Mouse (Mus musculus): ENCODE measurements around the gene Ndufaf2. TPM values are rescaled to one million over a fixed set of nuclear protein-coding genes. Genes with fewer than 3 reads are reported as not detected.

The Ndufaf2 gene
- polyA plus RNA-seq, 1 experiment from 2014 or later = 55.4 TPM

DNA sequence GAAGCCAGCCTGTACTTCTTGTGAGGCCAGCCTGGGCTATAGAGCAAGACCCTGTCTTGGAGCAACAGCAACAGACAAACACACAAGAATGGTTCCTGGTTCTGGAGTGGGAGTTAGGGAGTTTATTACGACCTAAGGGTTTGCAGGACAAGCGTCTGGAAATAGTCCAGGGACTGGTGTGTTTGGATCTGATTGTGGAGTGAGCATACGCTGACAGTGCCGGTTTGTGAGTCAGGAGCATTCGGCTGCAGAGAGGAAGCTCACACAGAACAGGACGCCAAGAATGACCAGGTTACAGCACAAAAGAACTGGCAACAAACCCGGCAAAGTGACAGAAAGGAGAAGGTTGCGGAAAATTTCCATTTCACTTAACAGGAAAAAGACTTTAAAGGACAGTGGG is 12.1 kb upstream of the Ndufaf2 start:
- Histone ChIP-seq H3K4me2 (no peak overlapping the region), H3K4me1 (no peaks in the 10 kb centered on the region), H3K9ac (no peak overlapping the region), H3K9me3 (no peaks in the 10 kb centered on the region), H3K36me3 (peaks cover 54% of the 10 kb centered on the region), H3K27ac (replicated peaks) (no peak overlapping the region), H3K4me3 (no peak overlapping the region), H3K27me3 (replicated peaks) (no peaks in the 10 kb centered on the region)
- WGBS = 70% methylated on average over 8 of the region's 8 CpGs
- ATAC-seq (ENCODE audit: extremely low read depth, insufficient number of reproducible peaks, low FRiP score, low TSS enrichment) = no peak

DNA sequence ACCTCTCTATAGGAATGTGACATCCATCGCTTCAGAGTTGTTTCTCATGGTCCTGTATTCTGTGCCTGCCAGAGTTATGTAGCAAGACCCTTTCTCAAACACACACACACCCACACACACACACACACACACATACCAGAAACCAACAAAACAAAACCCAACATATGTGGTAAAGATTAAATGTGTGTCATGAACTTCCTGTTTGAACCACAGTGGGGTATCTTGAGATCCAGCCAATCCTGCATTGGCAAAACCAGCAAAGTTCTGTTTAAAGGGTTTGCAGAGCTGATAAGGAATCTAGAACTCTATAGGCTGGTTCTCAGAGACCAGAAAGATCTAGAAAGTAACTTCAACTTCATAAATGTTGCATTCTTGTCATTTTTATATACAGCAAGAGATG is 11.6 kb upstream of the Ndufaf2 start:
- H3K36me3 ChIP-seq = peaks cover 50% of the 10 kb centered on the region
- H3K4me1 ChIP-seq = no peaks in the 10 kb centered on the region
- H3K9me3 ChIP-seq = no peaks in the 10 kb centered on the region
- H3K4me2 ChIP-seq = no peak overlapping the region
- no peak overlapping the region for H3K4me3 ChIP-seq
- no peak overlapping the region for H3K27ac ChIP-seq (replicated peaks)
- WGBS = 100% methylated on average over 1 of the region's 1 CpGs
- no peak for ATAC-seq (ENCODE audit: extremely low read depth, insufficient number of reproducible peaks, low FRiP score, low TSS enrichment)
- no peak overlapping the region for H3K9ac ChIP-seq
- H3K27me3 ChIP-seq (replicated peaks) = no peaks in the 10 kb centered on the region

DNA sequence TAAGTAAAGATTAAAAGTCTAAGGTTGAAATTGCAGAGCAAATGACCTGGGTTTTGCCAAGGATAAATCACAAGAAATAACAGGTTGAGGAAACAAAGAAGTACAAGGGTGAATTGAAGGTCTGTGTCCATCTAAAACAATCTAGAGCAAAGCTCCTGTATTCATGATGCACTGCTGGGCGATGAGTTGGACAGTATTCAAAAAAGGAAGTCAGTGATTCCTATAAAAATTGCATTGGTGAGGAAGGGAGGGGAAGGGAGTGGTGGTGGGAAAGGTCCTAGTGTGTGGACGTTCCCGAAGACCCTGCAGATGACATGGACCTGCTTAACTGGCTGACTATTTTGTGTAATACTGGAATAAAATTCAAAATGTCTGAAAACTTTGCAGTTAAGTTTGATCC is 6.2 kb upstream of the Ndufaf2 start:
- no peak overlapping the region for H3K4me3 ChIP-seq
- no peaks in the 10 kb centered on the region for H3K27me3 ChIP-seq (replicated peaks)
- no peak overlapping the region for H3K27ac ChIP-seq (replicated peaks)
- H3K9me3 ChIP-seq = no peaks in the 10 kb centered on the region
- H3K4me1 ChIP-seq = peaks cover 2% of the 10 kb centered on the region
- no peak overlapping the region for H3K4me2 ChIP-seq
- ATAC-seq (ENCODE audit: extremely low read depth, insufficient number of reproducible peaks, low FRiP score, low TSS enrichment) = no peak
- 86% methylated on average over 3 of the region's 3 CpGs for WGBS
- H3K9ac ChIP-seq = no peak overlapping the region
- peaks cover 16% of the 10 kb centered on the region for H3K36me3 ChIP-seq

DNA sequence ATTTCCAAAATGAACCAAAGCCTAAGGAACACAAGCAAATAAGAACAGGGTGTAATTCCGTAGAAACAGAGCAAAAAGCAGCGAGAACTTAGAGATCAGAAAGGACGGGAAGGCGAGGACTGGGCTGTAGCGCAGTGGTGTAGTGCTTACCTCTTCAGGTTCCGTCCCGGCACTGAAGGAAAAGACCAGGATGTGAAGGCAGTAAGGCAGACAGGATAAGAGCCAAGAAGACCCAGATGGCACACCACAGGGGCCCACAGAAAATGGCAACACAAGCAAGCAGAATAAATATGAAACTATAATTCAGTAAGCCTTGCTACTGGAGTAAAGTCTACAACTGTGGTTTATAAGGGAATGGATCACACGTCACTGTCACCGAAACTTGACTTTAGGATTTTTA is 5.5 kb upstream of the Ndufaf2 start:
- WGBS = 91% methylated on average over 9 of the region's 9 CpGs

DNA sequence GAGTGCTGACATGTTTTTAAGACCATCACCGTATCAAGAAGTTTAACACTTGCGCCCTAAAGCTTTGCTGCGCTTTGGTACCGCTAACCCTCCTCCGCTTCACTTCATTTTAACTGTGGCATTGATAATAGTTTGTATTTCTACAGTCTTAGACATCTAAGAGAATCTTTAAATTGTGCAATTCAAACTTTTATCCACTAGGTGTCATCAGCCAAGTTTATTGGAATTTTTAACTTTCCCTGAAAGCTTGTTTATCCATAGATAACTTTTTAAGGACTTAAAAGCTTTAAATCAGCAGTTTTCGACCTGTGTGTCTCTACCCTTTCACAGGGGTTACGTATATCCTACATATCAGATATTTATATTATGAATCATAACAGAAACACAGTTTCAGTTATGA is 1.5 kb upstream of the Ndufaf2 start:
- H3K9ac ChIP-seq = peak overlapping the region; percentile 37; the same call in 1 of the 2 replicates
- H3K36me3 ChIP-seq = peaks cover 13% of the 10 kb centered on the region
- H3K9me3 ChIP-seq = no peaks in the 10 kb centered on the region
- H3K27me3 ChIP-seq (replicated peaks) = no peaks in the 10 kb centered on the region
- H3K4me1 ChIP-seq = peaks cover 13% of the 10 kb centered on the region
- no peak overlapping the region for H3K27ac ChIP-seq (replicated peaks)
- WGBS = 52% methylated on average over 7 of the region's 7 CpGs
- peak overlapping the region; percentile 95 for H3K4me2 ChIP-seq
- H3K4me3 ChIP-seq = peak overlapping the region; percentile 96
- no peak for ATAC-seq (ENCODE audit: extremely low read depth, insufficient number of reproducible peaks, low FRiP score, low TSS enrichment)

More for the DNA sequence above, 5.5 kb upstream of the Ndufaf2 start:
- Histone ChIP-seq H3K27me3 (replicated peaks) (no peaks in the 10 kb centered on the region), H3K9me3 (no peaks in the 10 kb centered on the region), H3K4me2 (no peak overlapping the region), H3K27ac (replicated peaks) (no peak overlapping the region), H3K36me3 (peaks cover 13% of the 10 kb centered on the region), H3K9ac (no peak overlapping the region), H3K4me3 (no peak overlapping the region), H3K4me1 (peaks cover 9% of the 10 kb centered on the region)
- ATAC-seq (ENCODE audit: extremely low read depth, insufficient number of reproducible peaks, low FRiP score, low TSS enrichment) = no peak

DNA sequence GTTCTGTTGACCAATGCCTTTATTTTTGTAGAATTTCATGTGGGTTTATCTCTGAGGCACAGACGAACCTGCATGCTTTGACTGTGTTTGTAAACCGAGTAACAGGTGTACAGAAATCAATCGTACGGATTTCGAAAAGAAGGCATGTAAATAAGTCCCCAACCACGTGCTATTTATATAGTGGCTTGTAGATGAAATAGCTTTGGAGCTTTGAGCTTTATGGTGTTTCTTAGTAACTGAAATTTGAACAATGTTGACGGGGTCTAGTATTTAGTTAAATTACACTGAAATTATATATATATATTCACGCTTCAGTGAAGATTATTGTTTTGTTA is 785 bp upstream of the Ndufaf2 start:
- H3K27me3 ChIP-seq (replicated peaks) = no peaks in the 10 kb centered on the region
- H3K9ac ChIP-seq = peak overlapping the region; percentile 87
- no peak for ATAC-seq (ENCODE audit: extremely low read depth, insufficient number of reproducible peaks, low FRiP score, low TSS enrichment)
- H3K4me1 ChIP-seq = peaks cover 13% of the 10 kb centered on the region
- 6% methylated on average over 8 of the region's 8 CpGs for WGBS
- H3K4me3 ChIP-seq = peak overlapping the region; percentile 96
- no peaks in the 10 kb centered on the region for H3K9me3 ChIP-seq
- H3K4me2 ChIP-seq = peak overlapping the region; percentile 95
- H3K36me3 ChIP-seq = peaks cover 13% of the 10 kb centered on the region
- no peak overlapping the region for H3K27ac ChIP-seq (replicated peaks)

DNA sequence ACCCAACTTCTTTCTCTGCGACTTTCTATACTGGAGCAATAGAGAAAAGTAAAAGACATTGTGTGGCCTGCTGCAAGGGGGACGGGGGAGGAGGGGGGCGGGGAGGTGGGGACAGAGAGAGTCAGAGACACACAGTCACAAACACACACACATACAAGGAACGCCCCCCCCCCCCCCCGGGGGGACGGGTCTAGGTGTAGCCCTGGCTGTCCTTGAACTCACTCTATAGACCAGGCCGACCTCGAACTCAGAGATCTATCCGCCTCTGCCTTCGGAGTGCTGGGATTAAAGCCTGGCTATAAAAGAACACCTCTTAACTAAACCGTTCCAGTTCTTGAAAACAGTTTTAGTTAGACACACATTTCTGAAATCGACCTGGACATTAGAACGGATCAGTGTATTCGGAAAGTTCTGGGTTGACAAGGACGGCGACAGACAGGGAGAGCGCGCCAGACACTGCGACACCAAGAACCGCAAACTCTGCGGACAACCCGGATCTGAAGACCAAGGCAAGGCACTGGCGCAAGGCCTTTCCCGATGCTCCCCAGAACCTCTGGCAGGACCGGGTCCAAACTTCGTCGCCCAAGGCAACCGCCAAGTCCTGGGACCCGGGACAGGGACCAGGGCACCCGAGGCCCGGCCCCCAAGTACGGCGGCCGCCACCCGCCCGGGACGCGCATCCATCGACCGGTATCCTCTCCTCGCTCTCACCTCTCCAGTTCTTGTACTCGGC is 525 bp downstream of the Ndufaf2 start:
- Histone ChIP-seq H3K4me1 (peaks cover 13% of the 10 kb centered on the region), H3K4me3 (peak overlapping the region; percentile 96), H3K9ac (peak overlapping the region; percentile 89), H3K4me2 (peak overlapping the region; percentile 95), H3K9me3 (no peaks in the 10 kb centered on the region), H3K27ac (replicated peaks) (0 out of 2 replicates have a peak overlapping the region, but pooled peaks have one; percentile 21), H3K36me3 (peaks cover 10% of the 10 kb centered on the region), H3K27me3 (replicated peaks) (no peaks in the 10 kb centered on the region)
- 3% methylated on average over 42 of the region's 42 CpGs for WGBS
- ATAC-seq (ENCODE audit: extremely low read depth, insufficient number of reproducible peaks, low FRiP score, low TSS enrichment) = no peak

DNA sequence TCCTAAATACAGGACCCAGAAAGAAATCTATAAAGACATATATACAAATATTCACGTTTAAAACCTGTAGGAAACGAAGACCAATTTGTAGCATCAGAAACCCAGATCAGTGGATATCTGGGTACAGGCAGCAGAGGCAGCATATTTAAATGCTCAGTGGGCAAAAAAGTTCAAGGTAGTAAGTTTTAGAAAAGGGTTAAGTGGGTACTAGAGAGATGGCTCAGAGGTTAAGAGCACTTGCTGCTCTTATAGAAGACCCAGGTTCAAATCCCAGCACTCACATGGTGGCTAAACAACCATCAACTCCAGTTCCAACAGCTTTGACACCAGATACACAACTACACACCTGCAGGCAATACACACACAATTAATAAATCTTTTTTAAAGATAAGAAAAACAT is 1.3 kb downstream of the Ndufaf2 start:
- Histone ChIP-seq H3K27ac (replicated peaks) (no peak overlapping the region), H3K9me3 (no peaks in the 10 kb centered on the region), H3K4me1 (peaks cover 20% of the 10 kb centered on the region), H3K27me3 (replicated peaks) (no peaks in the 10 kb centered on the region), H3K4me3 (peak overlapping the region; percentile 96; the same call in 1 of the 2 replicates), H3K9ac (no peak overlapping the region), H3K36me3 (peaks cover 8% of the 10 kb centered on the region), H3K4me2 (peak overlapping the region; percentile 95; the same call in 1 of the 2 replicates)
- WGBS = 68% methylated on average over 2 of the region's 2 CpGs
- ATAC-seq (ENCODE audit: extremely low read depth, insufficient number of reproducible peaks, low FRiP score, low TSS enrichment) = no peak

DNA sequence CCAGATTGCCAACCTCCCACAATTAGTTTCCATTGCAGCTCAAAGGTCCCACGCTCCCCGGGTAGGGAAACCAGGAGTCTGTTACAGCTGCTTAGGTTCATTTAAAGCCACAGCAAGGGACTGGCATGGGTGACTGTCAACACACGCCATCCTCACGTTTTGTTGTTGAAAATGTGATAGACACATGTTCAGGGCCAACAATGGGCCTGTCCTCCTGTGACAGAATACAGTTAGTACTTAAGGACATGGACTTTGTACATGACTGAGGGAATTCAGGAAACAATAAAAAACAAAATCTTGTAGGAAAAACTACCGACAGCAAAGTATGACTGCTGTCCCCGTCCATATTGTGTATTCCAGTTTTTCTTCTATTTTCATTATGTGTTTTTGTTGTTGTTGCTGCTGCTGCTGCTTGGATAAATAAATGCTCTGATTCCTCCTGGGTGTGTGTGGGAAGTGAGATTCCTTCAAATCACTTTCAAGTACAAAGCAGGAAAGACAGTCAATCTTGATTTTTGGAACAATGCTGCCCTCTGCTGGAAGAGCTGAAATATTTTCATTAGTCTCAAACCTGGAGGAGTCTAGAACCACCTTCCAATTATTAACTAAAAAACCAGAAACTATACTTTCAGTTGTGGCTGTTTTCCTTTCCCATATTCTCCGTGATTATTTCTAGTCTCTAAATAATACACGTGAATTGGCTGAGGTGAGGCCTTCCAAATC is 5.6 kb downstream of the Ndufaf2 start:
- Histone ChIP-seq H3K4me1 (peaks cover 12% of the 10 kb centered on the region), H3K9me3 (no peaks in the 10 kb centered on the region), H3K4me2 (no peak overlapping the region), H3K27ac (replicated peaks) (no peak overlapping the region), H3K4me3 (no peak overlapping the region), H3K27me3 (replicated peaks) (no peaks in the 10 kb centered on the region), H3K9ac (0 out of 2 replicates have a peak overlapping the region, but pooled peaks have one; percentile 14), H3K36me3 (no peaks in the 10 kb centered on the region)
- WGBS = 53% methylated on average over 8 of the region's 8 CpGs
- ATAC-seq (ENCODE audit: extremely low read depth, insufficient number of reproducible peaks, low FRiP score, low TSS enrichment) = no peak

DNA sequence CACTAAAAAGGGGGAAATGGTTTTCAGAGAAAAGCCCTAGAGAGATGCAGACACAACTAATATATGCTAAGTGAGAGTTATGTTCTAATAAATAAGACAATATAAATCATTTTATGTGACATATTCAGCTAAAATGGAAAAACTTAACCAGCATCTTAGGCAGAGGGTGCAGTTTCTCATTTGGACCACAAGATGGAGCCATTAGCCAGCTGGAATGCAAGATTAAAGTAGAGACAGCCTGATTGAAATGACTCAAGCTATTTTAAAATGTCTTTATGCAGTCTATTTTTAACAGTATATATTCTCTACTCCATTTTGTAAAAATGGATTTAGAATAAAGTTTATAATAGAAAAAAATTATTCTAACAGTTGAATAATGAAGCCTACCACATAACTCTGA is 6.6 kb downstream of the Ndufaf2 start:
- H3K4me1 ChIP-seq = peaks cover 7% of the 10 kb centered on the region; the same call in 1 of the 2 replicates
- no peaks in the 10 kb centered on the region for H3K27me3 ChIP-seq (replicated peaks)
- no peak for ATAC-seq (ENCODE audit: extremely low read depth, insufficient number of reproducible peaks, low FRiP score, low TSS enrichment)
- H3K9me3 ChIP-seq = no peaks in the 10 kb centered on the region
- no peak overlapping the region for H3K27ac ChIP-seq (replicated peaks)
- no peak overlapping the region for H3K4me3 ChIP-seq
- H3K9ac ChIP-seq = no peak overlapping the region
- no peak overlapping the region for H3K4me2 ChIP-seq
- no peaks in the 10 kb centered on the region for H3K36me3 ChIP-seq

DNA sequence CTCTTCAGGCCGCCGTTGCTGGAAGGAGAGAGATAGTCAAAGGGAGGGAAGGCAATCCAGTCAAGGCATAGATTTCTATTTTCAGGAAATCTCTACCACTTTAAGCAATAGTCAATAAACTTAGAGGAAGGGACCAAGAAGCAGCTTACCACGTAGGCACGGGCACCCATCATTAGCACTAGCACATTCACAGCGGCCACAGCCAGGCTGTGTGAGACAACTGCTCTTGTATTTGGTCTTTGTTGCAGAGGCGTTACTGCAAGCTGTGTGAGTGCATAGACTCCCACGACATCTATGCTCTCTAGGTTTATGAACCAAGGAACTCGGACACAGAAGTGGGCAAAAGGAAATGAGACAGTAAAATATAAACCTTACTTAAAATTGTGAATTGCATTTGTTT is 14.3 kb downstream of the Ndufaf2 start:
- Histone ChIP-seq H3K4me1 (no peaks in the 10 kb centered on the region), H3K9me3 (no peaks in the 10 kb centered on the region), H3K36me3 (no peaks in the 10 kb centered on the region), H3K27me3 (replicated peaks) (no peaks in the 10 kb centered on the region), H3K4me2 (no peak overlapping the region), H3K27ac (replicated peaks) (no peak overlapping the region), H3K4me3 (no peak overlapping the region), H3K9ac (no peak overlapping the region)
- no peak for ATAC-seq (ENCODE audit: extremely low read depth, insufficient number of reproducible peaks, low FRiP score, low TSS enrichment)
- WGBS = 83% methylated on average over 8 of the region's 8 CpGs

All from heart, embryonic 13.5 days (tissue).